Mouse (Mus musculus): ENCODE measurements around the gene Rexo1.

- no peak for TF ChIP-seq CTCF (IDR thresholded peaks at IDR 0.05; ENCODE audit: low read depth, low read length)
- no peak for TF ChIP-seq GATA1 (IDR thresholded peaks at IDR 0.05; ENCODE audit: borderline replicate concordance, low read length)
- TF ChIP-seq TAL1 (conservative IDR thresholded peaks at IDR 0.05; ENCODE audit: low read depth, low read length) = no peak
- TF ChIP-seq POLR2AphosphoS5 (IDR thresholded peaks at IDR 0.05; ENCODE audit: insufficient replicate concordance, low read depth, low read length) = no peak
- no peak for TF ChIP-seq GATA2 (IDR thresholded peaks at IDR 0.05; ENCODE audit: borderline replicate concordance, low read depth, low read length)
Measured at GRCm38 (mm10) chr10:80535071-80535470, 26.3 kb downstream of the Rexo1 start.

All from G1E (cell line).